34 mouse cellular contexts compared by ENCODE assay signal in genomic region chr15:26578500-26578899, GRCm38 (mm10).
"Had no signal": no experiment of that assay in that cellular context is flagged by ENCODE, and none has a peak within 500 bp of the region (broad histone marks: within the 10 kb centered on the region; RNA-seq: fewer than 3 reads in every experiment).

No protein-coding gene starts in this region.

- H3K4me3 ChIP-seq: heart, embryonic 10.5 days; heart, embryonic 12.5 days; heart, embryonic 13.5 days; heart, embryonic 15.5 days; hindbrain, embryonic 10.5 days; hindbrain, embryonic 12.5 days; hindbrain, embryonic 13.5 days; hindbrain, embryonic 15.5 days; intestine, embryonic 15.5 days; kidney, embryonic 15.5 days; layer of hippocampus, adult 2 months had no signal

- H3K4me1 ChIP-seq: heart, embryonic 10.5 days; heart, embryonic 12.5 days; heart, embryonic 13.5 days; heart, embryonic 15.5 days; hindbrain, embryonic 10.5 days; hindbrain, embryonic 12.5 days; hindbrain, embryonic 13.5 days; hindbrain, embryonic 15.5 days; kidney, embryonic 15.5 days had no signal

- H3K9me3 ChIP-seq: heart, embryonic 10.5 days; heart, embryonic 12.5 days; heart, embryonic 13.5 days; heart, embryonic 15.5 days; hindbrain, embryonic 10.5 days; hindbrain, embryonic 12.5 days; hindbrain, embryonic 13.5 days; hindbrain, embryonic 15.5 days; intestine, embryonic 15.5 days; kidney, embryonic 15.5 days had no signal

- ATAC-seq: hindbrain, embryonic 16.5 days; hindbrain, postnatal 0 days; inflammation-experienced regulatory T-cells, adult 6 months; intestine, embryonic 15.5 days; intestine, embryonic 16.5 days; intestine, postnatal 0 days had no signal

- DNase-seq: heart, postnatal 10 days; heart, postnatal 14 days; heart, postnatal 36 days; heart, postnatal 4 days; kidney, adult 11 months; kidney, adult 18-20 months; kidney, adult 2 months; kidney, adult 8-10 months; kidney, adult 9 months; kidney, postnatal 10 days; kidney, postnatal 14 days; kidney, postnatal 25 days; kidney, postnatal 36 days; kidney, postnatal 4 days; layer of hippocampus, adult 9-11 months; layer of hippocampus, postnatal 36 days had no signal

- H3K36me3 ChIP-seq: heart, embryonic 10.5 days; heart, embryonic 12.5 days; heart, embryonic 13.5 days; heart, embryonic 15.5 days; hindbrain, embryonic 10.5 days; hindbrain, embryonic 12.5 days; hindbrain, embryonic 13.5 days; hindbrain, embryonic 15.5 days; intestine, embryonic 15.5 days; kidney, embryonic 15.5 days had no signal

- H3K27ac ChIP-seq: heart, embryonic 10.5 days; heart, embryonic 13.5 days; heart, embryonic 15.5 days; hindbrain, embryonic 10.5 days; hindbrain, embryonic 12.5 days; hindbrain, embryonic 13.5 days; hindbrain, embryonic 14.5 days; hindbrain, embryonic 15.5 days; hindbrain, postnatal 0 days; intestine, embryonic 15.5 days; kidney, embryonic 15.5 days; kidney, postnatal 0 days; layer of hippocampus, adult 2 months had no signal

- H3K27me3 ChIP-seq: heart, embryonic 12.5 days; heart, embryonic 13.5 days; heart, embryonic 15.5 days; hindbrain, embryonic 12.5 days; hindbrain, embryonic 13.5 days; hindbrain, embryonic 15.5 days; intestine, embryonic 15.5 days; kidney, embryonic 15.5 days had no signal
